Mouse (Mus musculus) spleen, adult 2 months (tissue): ENCODE measurements around the gene BC049352.

Experiments used
- CTCF ChIP-seq: fragments of 200-500 bp; IDR thresholded peaks from 2 replicates; pipeline ENCODE4 v1.5.1; 2011; ENCODE audit warnings: mild to moderate bottlenecking, inconsistent platforms; ENCODE audit not compliant: insufficient read depth, insufficient read length, insufficient replicate concordance; ENCODE audit errors: extremely low read depth
- POLR2A ChIP-seq: fragments of 200-500 bp; IDR thresholded peaks from 2 replicates; pipeline ENCODE4 v1.6.1; 2011; ENCODE audit warnings: low read depth, low read length, inconsistent platforms

GRCm38 (mm10) chr9:45181770-45182169 lies at the start of gene BC049352:
- TF ChIP-seq POLR2A = no peak
- TF ChIP-seq CTCF = no peak
